Mouse (Mus musculus) liver (tissue): ENCODE data around the gene Sema3e.

ENCODE experiments used
- DNase-seq: peaks from one replicate; pipeline ENCODE4 v3.0.0-alpha.2; 2020; ENCODE audit warnings: mixed read lengths

Gene Sema3e

DNA sequence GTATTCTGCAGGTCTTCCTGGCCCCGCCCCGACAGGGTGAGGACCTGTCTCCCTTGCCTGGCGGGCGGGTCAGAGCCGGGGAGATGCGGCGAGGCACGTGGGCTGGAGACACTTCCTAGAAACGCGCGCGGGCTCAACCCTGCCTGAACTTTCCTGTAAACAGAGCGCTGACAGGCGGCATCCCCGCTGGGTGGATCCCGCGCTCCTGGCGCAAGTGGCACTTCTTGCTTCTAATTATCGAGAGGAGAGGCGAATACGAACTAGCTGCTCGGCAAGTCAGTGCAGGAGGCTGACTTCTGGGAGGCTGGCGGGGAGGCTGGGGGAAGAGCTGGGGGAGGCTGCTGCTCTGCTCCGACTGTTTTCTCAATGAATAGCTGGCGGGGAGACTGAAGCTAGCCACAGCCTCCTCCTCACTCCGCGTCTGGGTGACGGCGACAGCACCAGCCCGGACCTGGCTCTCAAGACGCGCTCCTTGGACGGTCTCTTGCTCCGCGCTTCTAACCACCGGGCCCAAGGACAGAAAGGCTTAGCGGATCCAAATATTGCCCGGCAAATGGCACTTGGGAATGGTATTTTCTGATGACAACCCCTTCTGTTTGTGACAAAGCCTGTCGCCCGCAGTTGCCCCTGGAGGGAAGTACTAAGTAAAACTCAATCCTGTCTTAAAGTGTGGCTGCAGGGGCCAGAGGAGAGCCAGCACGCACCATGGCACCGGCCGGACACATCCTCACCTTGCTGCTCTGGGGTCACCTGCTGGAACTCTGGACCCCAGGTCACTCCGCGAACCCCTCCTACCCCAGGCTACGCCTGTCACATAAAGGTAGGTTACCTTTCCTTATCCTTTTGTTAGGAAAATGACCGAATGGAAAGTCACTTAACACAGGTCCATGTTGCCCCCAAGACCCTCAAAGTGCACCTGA, at the start of gene Sema3e:
Gene Sema3e (plus strand): TSS at position 72 of the 920 bp plus-strand sequence.
- peak; percentile 29 for DNase-seq

DNA sequence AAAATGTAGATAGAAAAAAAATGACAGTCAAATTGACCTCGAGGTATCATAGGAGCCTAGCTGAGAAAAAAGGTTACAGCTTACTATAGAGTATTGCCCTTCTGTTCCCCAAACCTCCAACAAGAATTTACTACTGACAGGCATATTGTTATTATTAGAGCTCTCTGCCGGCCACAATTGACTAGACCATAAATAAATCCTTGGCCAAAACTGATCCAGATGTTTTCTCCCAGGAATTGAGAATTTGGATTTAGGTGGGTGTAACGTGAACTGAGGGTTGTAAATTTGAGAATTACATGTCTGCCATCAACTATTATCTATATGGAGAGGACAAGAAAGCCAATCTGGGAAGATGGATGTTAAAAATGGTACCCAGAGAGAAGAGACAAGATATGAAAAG, 47.5 kb upstream of the Sema3e start:
- no peak for DNase-seq

DNA sequence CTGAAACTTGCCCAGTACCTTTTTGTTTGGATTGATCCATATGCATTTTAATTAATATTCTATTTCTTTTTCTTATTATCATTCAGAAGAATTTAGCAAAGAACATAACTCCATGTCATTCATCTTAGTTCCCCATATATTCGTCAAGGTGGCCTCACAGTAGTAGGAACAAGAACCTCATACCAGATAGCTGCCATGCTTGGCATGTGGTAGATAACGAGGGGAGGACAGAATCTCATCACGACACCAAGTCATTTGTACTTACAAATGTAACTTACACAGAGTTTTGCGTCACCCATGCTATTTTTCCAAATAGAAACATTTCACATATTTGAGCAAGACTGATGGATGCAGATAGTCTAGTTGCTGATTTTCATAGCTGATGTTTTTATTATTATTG, 45.9 kb upstream of the Sema3e start:
- no peak for DNase-seq

DNA sequence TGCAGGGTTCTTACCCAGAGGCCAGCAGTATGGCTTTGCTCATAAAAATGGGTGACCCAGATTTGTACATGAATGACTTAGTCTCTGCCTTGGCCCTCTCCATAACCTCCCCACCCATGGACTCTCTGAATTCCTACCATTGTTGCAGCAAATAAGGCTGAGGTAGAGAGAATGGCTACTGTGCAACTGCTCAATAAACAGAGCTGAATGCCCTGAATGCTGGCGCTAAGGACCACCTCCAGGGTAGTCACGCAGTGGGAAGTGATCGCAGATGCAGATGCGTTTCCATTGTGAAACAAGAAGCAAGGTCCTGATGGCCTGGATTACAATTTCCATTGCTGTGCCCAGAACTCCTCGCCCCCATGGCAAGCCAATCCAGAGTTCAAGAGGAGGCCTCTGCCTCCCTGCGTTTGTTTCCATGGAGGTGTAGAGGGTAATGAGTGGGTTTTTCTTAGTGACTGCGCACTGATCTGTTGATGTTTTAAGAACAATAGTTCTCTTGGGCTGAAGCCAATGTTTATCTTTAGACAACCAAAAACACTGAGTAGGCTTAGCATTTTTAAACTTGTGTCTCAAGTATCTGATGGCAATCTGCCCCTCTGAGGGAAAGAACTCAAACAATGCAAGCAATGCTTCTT, 42.5 kb upstream of the Sema3e start:
- no peak for DNase-seq

DNA sequence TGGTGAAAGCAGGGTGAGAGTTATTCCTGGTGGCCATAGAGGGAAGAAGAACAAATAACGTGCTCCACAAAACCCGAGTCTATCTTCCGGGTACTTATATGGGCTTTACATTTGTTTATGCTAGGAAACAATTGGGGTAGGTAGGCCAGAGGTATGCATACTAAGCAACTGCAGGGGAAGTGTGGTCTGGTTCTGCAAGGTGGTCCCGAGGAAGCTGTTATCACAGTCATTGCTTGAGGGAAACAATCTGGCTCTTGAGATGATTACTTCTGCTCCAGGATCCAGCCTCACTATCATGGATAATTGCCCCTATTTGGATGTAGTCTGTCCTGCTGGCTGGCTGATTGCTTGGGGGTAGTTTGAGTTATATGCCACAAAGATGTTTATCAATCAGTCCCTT, 41.5 kb upstream of the Sema3e start:
- DNase-seq, result no peak

DNA sequence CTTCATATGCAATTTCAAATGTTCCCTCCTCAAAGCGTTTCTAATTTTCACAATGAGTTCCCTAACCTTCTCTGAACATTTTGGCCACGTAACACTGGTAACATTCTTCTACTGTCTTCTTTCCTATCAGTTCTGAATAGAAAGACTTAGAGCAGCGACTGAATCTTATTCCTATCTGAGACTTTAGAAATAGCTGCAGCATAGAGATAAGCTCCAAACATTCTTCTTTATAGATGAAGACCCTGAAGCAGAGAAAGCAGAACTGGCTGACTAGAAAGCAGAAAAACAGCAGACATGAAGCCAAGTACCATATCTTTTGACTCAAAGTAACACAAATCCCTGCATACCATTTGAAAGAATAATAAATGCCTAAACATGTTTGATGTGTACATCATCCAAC, 39.4 kb upstream of the Sema3e start:
- no peak for DNase-seq

DNA sequence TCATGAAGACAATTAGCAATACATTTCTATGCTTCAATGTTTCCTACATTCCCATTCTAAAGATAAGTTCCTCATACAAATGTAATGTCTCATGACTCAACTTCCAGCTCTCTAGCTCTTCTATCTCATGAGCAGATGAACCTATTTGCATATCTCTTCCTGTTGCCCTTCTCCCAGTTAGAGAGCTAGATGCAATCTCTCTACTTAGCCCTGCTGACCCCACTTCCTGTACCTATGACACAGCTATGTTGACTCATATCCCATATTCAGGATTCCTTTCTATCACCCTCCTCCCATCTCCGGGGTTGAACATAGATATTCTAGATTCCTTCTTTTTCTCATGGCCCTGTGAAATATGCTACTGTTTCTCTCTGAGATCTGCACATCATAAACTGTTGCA, 38.0 kb upstream of the Sema3e start:
- no peak for DNase-seq

DNA sequence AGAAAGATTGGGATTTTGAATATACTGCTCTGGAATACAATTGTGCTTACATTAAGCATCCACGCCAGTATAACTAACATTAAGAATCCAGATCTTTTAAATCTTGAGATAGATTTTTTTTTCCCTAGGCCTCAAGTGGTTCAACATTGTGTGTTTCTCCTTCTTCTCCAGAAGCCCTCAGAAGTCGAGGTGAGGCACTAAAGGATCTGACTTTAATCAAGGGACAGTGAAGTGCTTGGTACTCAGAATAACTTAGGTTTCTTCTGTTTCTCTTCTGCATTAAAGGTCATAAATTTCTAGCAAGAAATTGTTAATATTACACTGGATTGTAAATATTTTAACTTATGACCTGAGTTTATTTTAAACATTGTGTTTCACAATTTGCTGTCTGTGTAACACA, 37.1 kb upstream of the Sema3e start:
- DNase-seq, result no peak

DNA sequence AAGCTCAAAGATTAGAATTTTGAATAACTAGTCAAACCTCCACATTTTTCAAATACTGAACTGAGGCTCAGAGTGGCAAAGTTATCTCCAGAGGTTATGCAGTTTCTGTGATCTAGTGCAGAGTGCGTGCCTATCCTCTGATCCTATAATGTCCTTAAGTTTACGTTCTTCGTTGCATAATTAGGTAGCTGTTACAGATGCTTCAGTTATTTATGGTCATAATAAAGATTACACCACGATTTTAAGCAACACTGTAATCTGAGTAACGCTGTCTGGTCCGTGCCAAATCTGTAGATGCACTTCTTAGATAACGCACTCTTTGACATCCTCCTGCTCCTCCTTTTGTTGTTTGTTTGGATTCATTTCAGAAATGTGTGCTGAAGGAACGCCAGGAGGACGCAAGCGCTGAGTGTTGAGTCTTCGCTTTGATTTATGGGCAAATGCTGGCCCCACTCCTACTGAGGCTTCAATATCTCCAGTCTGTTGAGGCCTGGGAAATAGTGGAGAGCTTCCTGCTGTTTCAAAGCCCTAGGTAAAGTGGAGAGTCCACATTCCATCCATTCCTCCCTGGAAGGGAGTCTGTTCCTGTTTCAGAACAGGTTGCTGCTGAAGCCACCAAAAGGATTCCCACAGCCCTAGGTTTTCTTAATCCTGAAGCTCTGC, 32.2 kb upstream of the Sema3e start:
- DNase-seq, result no peak

DNA sequence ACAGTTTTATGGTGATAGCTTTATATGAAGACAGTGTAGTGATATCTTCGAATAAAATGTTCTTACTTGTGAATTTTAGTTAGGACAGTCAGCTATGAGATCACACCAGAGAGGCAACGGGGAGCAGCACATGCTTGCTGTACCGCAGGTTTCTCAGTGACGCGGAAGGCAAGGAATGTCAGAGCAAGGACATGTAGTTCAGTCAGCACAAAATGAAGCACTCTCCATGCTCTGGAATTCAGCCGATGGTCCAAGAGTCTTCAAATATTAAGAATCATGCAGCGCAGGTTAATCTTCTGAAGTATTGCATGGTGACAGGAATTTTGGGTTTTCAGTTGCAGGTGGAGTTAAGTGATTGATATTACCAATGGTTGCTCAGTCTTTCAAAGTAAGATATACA, 3.3 kb downstream of the Sema3e start:
- DNase-seq, result no peak

DNA sequence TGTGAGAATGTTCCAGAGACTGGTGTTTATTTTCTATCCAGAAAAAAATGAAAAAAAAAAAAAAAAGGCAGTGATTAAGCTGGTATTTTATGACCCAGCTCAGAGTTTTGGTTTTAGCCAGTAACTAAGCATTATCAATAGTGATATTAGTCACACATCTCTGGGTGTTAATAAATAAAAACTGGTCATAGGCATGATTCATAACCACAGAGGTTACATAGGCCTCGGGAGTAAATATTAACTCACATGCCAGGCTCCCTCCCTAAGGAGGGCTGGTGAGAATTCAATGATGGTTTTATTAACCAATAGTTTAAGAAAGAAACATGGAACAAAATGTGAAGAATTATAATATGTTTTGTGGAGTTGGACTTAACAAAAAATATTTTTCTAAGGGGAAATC, 5.7 kb downstream of the Sema3e start:
- no peak for DNase-seq

DNA sequence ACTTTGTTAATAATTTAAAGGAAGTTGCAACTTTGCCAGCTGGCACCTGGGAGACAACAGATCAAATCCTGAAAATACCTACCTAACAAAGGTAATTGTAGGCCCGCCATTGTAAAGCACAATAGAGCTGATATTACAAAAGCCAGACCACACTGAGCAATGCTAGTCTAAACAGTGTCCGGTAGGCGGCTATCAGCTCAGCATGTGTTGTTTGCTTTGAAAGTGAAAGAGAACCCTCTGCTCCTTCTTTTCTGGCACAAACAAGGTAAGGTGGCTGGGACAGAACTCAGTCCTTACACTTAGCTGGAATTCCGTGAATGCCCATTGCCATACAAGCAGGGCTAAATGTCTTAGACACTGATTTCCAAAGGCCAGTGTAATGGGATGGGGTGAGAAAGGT, 7.0 kb downstream of the Sema3e start:
- no peak for DNase-seq

DNA sequence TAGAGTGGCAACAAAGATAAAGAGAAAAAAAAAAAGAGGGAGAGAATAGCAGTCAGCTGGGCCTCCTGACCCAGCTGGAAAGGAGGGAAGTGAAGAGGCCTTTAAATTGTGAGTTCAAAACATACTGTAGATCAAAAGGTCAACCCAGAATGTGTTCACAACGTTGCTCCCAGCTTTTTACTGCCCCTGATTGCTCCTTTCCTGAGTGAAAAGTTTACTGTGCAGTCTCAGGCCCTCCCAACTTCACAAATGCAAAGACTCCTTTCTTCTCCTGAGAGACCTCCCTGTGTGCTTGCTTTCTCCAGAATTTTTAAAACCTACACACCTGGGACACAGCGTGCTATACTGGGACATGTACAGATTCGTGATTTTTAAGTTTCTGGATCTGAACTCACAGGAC, 8.2 kb downstream of the Sema3e start:
- no peak for DNase-seq

DNA sequence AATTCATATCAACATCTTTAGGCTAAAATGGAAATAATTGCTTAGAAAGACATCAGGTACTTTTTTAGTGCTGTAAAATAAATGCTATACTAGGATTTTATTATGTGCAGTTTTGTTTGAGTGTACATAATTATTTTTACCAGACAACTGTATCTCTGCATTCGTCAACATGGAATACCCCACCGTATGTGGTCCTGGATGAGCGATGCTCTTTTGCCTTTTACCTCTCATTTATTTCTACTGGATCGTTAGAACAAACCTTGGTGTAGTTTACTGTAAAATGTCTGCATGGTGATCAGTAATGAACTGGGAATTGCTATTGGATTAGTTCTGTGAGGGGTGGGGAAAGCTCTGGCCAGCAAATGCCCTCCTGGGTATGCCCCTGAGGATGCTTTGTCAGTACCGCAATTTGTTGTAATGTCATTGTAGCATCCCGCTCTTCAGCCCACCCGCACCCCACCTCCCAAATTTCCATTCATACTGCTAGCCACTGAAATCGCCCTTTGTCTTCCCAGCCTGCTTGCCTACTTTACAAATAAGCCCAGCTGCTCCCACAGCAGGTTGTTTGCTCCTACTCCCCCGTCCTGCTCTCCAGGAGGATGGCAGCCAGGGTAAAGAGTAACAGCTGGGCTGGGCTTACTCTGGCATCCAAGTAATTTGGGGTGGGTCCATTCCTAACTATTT, 13.9 kb downstream of the Sema3e start:
- DNase-seq, result no peak

DNA sequence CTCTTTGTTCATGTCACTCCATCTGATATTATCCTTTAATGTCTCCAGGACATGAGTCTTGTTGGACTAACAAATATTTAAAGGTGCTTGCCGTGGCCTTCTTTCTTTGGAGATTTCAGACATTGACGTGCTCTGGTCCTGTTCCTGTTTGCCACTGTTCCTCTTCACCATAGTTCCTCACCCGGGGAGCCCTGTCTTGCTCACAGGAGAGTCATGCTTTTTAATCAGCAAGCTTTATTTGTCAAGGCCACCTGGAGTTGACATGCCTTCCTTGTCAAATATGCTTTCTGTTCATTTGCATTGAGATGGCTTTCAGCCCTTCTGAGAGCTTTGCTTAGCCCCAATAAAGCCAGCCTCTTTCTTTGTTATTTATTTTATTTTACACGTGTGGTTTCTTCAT, 15.1 kb downstream of the Sema3e start:
- no peak for DNase-seq

DNA sequence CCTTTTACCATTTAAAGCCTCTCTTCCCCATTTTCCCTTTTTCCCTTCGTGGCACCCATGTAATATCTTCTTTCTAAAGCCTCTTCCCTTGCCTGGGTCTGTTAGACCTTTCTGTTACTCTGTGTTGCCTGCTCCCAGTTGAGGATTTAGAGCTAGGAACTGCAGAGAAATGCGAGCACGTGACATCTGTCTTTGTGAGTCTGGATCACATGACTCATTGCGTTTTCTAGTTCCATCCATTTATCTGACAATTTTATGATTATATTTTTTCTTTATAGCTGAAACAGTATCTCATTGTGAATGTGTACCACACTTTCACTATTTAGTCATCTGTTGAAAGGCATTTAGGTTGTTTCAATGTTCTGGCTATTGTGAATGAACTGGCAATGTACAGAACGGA, 18.0 kb downstream of the Sema3e start:
- DNase-seq, result no peak

DNA sequence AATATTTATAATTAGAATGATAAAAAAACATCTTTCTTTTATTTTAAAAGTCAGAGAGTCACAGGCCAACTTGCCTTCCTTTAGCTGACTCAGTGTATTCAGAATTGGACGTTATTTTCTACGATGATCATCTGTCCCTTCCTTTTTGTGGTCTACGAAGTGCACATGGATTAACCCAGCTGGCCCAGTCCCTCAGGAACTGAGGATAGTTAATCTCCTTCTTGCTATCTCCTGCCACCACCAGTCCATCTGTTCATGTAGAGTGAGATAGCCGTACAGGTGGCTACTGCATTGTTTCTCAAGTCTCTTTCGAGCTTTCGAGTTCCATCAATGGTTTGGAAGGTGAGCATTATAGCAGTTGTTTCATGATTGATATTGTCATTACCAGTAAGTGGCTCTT, 18.9 kb downstream of the Sema3e start:
- DNase-seq, result no peak

DNA sequence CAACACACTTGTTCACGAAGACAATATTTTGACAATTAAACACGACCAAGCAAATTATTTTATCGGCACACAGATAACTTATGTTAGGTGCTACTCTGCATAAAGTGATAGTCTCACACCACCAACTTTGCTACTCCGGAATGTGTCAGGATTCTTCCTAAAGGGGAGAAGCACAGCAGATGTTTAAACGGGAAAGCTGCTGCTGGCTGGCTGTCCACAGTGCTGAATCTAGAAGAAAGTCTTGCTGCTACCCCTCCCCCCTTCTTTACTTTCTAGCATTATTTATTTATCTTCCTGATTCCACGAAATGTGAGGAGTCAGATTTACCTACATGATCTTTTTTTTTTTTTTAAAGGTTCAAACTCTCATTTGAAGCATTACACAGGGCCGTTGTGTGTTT, 23.6 kb downstream of the Sema3e start:
- DNase-seq, result no peak

DNA sequence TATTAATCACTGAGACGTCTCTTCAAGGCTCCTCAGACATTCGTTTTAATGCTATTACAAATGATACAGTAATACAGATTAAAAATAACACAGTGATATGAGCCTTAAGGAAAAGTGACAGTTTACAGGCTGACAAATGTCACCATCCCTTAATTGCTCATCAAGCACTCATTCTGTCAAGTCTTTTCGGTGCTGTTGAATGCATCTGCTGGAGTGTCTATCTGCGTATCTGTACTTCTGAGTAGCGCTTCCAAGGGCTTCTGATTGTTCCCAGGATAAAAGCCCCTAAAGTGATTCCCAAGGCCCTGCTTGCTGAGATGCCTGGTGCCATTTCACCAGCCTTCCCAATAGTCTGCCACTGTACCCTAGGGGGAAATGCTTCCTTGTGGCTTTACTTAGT, 29.4 kb downstream of the Sema3e start:
- no peak for DNase-seq

DNA sequence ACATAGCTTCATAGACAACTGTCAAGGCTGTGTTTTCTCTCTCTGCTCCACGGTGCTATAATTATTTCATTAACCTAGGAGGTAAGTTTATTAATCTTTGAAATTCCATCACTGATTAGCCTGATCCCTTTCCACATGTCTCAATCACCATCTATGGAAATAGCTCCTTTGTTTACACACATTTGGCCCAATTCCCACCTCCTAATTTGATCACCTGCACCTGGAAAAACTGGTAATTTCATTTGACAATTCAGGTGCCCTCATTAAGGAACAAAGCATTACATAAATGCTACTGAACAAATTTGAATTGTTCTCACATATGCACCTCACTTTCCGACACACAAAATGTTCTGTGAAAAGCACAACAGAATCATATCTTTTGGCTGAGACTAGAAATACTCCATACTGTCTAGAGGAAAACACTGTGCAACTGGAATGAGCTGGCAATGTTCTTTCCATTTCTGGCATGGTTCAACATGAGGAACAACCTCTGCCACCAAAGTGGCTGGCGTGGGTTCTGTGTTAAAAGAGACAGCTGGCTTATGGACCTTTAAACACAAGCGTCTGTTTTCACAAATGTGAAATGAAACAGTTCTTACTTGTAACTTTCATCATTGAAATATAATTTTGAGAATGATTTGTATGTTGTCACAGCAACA, 34.9 kb downstream of the Sema3e start:
- no peak for DNase-seq

DNA sequence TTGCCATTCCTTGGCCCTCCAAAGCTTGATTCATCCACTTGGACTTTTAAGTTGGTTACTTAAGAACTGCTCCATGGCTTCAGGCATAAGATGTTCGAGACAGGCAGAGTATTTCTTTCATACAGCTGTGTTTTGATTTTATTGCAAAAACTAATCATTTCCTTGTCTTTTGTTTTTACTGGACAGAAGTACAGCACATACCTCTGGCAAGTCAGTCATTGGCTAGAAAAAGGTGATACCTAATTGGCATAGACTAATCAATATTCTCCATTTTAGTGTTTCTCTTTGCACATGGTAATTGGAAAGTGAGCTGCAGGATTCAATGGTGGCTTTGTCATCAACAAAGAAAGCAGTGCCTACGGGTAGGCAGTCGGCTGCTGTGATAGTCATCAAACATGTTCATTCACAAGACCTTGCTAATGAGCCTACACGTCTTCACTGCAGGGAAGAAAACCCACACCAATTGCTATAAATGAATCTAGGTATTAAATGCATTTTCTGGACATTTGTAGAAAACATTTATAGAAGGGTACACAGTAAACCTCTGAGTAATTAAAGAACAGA, 37.9 kb downstream of the Sema3e start:
- no peak for DNase-seq

DNA sequence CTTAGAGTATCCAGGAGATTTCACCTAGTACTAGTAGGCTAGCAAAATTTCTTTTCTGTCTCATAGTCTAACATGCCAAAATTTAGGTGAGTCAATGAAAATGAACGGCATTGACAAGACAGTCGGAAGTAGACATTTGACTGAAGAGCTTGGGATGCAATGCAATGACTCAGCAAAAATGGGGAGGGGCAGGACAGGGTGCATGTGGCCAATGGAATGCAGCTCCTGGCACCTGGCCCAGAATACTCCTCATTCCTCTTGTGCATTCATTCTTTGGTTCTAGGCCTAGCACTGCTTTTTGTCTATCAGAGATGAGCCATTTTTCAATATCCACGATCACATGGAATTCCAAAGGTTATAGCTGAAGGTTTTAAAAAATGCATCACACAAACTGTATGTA, 48.1 kb downstream of the Sema3e start:
- DNase-seq, result peak; percentile 14

DNA sequence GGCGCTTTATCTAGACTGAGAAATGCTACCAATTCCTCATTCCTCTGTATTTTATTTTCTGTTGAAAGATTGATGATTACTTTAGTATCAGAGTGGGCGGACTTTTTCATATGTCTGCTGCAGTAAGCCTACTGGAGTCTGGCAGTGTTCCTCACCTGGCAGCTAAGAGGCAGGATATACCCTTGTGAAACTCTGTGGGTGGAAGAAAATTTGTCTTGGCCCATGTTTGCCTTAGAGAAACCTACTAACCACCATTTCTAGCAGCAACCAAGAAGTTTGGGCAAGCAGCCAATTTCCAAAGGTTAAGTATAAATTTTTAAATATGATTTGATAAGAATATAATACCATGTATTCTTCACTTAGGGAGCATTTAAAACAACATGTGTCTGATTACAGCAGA, 63.0 kb downstream of the Sema3e start:
- DNase-seq, result no peak
